Mouse (Mus musculus): ENCODE results near the gene Tcf7l2.

Gene Tcf7l2

DNA sequence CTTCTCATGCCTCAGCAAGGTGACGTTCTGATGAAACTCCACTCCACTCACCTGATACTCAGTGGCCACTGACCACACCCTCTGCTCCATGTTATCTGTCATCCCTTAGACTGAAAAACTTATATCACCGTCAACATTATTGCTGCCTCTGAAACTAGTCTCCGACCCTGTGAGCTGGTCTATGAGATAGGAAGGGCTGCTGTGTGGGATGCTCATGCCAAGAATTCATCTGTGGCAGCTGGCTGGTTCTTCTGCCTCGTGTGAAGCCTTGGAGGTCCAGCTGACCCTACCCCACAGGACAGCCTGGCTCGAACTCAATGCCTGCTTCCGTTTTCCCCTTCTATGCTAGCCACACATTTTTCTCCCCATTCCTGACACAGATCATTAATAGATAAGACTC lies 125.6 kb downstream of the Tcf7l2 start:
- no peak for DNase-seq

DNA sequence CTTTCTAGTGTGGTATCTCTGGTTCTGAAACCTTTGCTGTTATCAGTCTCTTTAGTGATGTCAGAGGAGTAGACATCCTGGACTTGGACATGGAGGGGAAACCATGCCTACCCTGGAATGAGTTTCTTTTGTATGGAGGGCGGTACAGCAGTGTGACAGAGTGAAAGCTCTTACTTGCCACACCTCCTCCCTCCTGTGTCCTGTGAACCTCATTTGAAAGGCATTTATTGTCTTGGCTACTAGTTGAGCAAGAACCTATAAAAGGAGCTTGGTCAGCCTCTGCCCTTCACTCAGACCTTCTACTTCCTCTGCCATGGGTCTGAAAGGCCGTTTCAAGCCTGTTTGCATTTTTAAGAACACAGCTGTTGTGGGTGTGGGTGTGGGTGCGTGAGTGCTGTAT lies 126.3 kb downstream of the Tcf7l2 start:
- DNase-seq = no peak

DNA sequence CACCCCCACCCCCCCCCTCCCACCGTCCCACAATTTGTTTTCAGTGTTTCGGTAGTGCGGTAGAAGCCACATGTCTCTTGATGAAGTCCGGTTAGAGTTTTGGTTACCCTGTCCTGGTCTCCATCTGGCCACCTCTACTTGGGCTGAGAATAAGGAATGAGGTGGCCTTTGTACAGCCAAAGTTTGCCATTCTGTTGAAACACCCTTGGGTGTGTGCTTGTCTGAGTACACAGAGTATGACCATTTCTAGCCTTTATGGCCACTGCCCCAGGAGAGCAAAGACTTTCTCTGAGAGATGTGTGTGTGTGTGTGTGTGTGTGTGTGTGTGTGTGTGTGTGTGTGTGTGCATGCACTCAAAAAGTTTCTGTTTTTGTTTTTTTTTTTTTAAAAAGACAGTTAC lies 127.0 kb downstream of the Tcf7l2 start:
- DNase-seq = no peak

DNA sequence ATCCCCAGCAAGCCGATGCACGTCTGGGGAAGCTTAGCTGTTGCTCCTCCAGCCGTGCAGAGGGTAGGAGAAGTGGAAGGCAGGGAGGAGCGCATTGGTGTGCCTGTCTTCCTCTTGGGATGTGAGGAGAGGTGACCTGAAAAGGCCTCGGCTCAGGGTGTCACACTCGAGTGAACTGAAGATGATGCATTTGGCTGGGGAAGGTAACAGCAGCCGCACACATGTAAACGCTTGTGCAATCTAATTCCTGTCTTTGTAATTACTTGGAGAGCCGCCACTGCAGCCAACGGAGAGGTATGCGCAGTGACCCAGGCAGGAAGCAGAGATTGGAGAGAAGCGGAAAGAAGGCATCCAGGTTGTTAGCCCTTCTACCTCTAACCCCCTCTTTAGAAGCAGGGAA lies 129.2 kb downstream of the Tcf7l2 start:
- DNase-seq = no peak

DNA sequence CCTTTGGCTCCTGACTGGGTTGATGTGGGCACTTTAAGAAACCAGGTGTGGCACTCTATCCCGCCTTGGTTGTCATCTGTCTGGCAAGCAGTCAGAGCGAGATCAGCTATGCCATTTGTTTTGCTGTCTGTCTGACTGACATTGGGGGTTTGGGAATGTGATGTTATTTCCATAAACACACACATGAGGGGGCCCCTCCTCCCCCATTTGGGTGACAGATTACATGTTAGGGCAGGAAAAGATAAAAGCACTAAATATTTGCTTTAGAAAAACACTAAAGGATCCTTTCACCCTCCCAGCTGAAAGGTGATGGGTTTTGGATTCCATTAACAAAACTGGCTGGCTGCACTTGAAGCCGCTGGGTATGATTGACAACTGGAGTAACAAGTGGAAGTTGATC lies 129.9 kb downstream of the Tcf7l2 start:
- DNase-seq = no peak

DNA sequence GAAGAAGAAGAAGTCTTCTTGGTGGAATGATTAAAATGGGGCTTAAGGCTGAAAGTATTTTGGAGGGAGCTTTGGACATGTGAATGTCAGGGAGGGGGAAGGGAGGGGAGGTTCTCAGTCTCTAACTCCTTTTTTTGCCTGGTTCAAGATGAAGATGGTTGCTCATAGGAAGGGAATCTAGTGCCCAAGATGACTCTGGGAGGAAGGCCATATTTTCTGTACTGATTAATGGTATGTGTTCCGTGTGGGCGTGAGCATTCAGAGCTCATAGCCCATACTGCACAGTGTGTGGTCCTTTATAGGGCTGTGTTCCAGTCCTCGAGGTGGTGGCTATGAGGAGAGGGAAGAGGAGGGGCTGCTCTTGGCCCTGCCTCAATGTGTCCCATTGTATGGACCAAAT lies 131.6 kb downstream of the Tcf7l2 start:
- DNase-seq = no peak

DNA sequence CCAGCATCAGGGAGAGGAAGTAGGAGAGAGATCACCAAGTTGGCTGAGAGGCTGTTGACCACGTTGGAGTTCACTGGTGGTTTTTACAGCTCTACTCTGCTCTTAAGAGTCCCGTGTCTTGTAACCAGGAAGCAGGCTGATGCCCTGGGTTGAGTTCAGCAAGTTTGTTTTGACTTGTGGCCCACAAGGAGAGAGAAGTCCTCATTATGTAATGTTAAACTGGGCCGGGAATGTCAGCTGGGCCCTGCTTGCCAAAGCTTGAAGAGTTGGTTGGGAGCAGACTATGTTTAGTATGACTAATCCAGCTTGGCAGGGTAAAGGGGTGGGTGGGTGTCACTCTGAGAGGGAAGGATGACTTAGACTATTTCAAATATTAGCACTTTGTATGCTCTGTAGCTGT lies 134.9 kb downstream of the Tcf7l2 start:
- DNase-seq = no peak

DNA sequence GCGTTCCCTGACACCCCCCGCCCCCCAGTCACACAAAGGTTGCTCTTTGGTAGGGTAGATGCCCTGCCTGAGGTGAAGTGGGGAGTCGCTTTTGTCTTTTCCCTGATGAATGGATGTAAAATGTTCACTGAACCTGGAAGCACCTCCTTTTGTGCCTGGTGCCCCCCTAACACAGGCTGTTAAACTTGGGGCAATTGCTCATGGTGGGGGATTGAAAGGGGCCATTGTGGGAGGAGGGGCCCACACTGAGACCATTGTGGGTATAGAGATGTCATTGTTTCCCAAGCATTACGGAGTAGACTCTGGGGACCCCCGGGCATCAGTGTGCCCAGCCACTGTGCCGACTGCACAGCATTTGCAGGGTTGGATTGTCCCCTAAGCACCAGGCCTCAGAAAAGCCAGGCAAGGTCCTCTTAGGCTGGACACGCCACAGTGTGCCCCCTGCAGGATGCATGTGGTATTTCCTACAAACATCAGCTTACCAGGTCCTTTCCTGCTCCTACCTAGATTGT lies 135.8 kb downstream of the Tcf7l2 start:
- peak; percentile 5 to 13 for DNase-seq

DNA sequence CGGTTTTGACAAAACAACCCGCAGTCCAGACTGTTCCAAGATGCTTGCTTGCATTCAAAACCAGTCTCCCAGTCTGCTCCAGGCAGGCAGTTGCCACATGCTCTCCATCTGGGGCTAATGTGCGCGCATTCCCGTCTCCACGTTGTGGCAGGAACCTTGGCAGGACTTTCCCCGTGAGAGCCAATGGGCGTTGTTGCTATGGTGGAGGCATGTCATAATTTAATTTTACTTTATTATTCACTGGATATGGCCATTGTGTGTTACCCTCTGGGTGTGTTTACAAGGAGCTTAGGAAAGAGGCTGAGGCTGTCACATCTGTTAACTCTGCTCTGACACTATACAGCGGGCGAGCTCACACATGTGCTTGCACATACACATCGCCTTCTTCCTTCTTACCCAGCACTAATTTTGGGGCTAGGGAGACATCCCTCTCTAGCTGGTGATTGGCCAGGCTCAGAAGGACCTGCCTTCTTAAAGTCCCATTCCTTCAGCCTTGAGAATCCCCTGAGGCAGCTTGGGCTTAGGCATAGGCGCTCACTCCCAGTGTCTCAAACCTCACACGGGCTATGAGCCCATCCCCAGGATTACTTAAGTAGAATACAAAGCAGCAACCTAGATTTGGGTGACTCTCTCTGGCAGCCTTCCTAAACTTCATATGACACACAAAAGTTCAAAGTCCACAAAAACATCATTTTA lies 139.2 kb downstream of the Tcf7l2 start:
- DNase-seq = no peak

DNA sequence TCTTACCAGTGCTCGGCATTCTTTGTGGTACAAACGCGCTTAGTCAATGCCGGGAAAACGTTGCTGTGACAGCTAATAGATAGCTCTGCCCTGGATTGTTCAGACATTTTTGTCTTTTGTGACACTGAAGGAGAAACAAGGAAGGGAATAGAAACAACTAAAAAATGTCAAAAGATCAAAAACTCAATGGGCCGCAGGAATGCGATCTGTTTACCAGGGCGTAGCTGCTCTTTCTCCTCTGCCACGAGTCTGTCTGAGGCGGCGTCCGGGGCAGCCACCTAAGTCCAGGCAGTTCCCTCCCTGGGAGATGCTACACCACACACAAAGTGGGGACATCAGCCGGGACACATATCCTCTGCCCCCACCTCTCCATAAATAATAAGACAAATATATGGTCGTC lies 144.9 kb downstream of the Tcf7l2 start:
- no peak for DNase-seq

DNA sequence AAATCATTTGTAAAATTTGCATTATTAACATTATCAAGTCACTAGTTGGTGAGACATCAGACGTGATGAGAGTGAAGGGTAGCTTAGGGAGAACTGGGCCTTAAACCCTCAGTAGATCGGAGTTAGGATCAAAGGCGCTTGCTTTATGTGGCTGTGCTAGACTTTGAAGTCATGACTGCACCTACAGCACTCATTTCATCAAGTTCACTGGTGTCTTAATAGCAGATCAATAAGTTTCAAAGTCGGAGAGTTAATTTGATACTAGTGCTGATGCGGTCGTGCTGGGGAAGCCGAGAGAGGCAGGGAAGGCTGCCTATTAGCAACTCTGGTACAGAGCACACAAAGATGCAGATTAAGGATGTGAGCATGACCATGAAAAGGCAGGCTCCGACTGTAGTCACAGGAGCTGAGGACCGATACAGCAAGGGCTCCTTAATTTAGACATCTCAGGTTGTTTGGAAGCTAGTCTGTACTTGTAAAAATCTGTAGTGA lies 150.1 kb downstream of the Tcf7l2 start:
- no peak for DNase-seq

DNA sequence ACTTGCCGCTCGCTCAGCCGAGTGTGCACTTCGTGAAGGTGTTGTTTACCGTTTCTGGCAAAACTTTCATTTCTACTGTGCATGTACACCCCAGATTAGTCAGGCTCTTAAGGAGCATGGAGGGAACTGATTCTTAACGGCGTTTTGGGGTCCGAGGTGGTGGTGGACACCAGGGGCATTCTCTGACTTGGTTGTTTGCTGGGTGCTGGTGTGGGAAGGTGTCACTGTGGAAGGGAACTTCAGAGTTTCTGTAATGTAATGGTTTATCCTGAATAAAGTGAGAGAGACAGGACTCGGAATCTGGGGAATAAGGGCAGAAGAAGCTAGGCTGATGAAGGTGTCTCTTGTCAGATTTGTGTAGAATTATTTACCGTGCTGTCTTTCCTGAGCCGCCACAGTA lies 151.9 kb downstream of the Tcf7l2 start:
- no peak for DNase-seq

DNA sequence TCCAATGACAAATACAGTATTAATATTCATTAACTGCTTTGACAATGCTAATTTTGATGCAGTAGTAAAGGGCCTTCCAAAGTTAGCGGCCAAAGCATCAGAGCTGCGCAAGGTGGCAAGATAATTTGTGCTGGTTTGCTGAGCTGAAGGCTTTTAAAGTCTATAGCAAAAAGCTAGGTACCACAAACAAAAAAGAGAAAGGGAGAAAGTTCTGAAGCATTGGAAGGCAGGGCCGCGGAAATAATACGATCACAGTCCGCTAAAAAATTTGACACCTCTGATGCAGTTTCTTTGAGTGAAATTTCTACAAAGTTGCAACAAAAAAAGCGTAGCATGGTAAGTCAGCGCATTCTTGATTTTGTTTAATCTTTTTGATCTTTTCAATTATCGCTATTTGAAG lies 152.8 kb downstream of the Tcf7l2 start:
- DNase-seq = no peak

DNA sequence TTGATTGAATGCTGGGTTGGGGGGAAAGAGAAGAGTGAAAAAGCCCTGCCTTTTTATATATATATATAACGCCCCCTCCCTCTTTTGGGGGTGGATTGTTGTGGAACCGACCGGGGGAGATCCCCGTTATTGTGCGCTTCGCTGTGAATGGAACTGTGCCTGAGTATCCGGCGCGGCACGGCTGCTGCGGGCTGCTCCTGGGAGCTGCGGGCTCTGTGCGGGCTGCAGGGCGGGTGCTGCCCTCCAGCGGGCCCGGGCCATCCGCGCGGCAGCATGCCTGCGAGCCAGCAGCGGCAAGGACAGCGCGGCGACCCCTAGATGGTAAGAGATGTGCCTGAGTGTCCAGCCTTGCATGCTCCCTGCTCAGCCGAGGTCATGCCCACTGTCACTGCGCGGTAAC lies 153.7 kb downstream of the Tcf7l2 start:
- DNase-seq = no peak

DNA sequence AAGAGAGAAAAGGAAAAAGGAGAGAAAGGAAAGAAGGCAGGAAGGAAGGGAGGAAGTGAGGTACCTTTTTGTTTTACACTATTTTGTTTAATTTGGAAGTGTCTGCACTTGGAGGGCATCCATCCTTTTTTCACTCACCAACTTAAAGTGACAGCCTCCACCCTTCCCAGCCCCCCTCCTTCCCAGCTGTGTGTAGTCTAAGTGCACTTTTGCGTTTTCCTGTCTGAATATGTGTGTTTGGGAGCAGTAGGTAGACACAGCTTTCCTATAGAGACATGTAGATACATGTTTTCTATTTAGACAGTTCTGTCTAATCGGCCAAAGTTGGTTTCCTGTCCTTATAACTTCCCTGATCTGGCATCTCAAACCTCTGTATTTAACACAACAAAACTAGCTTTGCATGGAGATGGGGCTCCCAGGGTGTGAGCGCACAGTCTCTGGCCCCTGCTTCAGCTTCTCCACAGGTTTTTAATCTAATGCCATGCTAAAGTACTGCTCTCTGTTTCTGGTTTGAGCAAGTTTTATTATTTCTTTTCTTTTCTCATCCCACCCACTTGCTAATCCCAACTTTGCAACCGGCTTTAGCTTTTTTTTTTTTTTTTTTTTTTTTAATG lies 154.3 kb downstream of the Tcf7l2 start:
- DNase-seq = no peak

DNA sequence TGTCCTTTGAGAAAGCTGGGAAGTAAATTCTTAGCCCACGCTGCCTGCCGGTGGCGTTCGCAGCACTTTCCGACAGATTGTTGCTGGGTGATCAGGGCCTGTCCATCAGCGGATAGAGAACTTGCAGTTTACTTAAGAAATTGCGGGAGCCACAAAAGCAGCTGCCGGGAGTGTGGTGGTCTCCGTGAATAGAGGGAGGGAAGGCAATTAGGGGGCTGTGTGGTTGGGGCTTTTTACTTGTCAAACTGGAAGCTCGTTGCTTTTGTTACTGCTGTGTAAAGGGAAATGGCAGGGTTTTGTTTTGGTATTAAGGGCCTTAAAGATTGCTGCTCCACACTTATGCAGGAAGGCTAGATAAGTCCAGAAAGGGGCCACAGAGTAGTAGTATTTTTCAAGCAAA lies 155.0 kb downstream of the Tcf7l2 start:
- DNase-seq = no peak

DNA sequence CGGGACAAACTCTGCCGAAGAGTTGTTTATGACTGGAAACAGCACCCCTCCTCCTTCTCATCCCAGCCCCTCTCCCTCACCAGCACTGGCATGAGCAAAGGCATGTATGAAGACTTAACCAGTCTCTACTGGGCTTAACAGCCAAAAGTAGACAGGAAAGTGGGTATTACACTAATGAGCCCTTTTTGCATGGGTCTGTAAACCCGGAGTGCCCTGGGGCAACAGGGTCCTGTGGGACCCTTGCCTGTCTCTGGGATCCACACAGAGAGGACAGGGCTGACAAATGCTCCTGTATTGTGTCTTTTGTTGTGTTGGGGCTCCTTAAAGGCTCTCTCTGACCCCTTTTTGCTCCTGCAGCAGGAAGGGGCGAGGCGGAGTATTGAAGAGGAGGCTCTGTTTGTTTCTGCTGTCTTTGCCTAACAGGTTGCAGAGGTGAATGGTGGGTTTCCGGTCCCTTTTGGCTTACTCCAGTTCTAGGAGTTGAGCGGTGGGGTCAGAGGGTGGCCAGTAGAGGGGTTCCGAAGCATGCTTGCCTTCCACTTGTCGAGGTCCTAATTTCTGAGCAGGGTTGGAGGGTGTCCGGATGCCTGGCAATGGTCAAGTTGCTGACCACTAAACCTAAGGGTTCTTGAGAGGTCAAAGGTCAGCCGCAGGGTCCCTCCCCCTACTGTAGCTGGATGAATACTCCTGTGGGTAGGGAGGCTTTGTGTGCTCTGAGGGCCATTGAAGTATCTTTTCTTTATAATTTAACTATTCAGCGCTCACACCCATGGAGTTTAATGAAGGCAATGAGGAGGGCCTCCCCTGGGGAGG lies 161.2 kb downstream of the Tcf7l2 start:
- DNase-seq = no peak

DNA sequence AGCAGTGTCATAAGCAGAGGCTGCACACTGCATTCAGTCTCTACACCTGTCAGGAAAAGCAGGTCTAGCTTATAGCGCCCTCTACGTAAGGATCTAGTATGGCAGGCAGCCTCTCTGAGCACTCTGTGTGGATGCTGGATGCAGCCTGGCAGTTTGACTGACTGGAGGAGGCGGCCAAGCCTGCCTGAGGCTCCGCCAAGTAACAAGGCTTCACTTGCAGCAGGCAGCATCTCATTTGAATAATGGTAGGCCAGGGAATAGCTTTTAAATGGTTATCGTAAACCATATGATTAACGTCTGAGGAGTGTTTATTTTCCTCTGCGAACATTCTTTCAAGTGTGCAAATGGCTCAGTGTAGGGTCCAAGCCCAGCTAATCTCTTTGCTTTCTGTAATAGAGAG lies 167.4 kb downstream of the Tcf7l2 start:
- no peak for DNase-seq

DNA sequence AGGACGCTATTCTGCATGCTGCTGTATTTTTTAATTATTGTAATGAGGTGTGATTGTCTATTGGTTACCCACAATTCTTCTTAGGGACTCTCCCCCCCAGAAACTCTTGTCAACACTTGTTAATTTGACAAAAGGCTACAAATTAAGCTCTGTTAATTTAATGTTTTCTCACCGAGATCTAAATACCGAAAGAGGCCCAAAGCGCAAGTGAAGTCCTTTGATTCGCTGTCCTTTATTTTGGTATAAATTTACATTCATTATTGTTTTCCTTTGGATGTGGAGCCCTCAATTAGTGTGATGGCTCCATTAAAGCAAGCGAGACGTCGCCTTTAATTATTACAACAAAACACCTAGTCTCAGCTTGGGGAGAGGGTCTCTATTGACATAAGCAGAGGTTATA lies 170.3 kb downstream of the Tcf7l2 start:
- DNase-seq = no peak

DNA sequence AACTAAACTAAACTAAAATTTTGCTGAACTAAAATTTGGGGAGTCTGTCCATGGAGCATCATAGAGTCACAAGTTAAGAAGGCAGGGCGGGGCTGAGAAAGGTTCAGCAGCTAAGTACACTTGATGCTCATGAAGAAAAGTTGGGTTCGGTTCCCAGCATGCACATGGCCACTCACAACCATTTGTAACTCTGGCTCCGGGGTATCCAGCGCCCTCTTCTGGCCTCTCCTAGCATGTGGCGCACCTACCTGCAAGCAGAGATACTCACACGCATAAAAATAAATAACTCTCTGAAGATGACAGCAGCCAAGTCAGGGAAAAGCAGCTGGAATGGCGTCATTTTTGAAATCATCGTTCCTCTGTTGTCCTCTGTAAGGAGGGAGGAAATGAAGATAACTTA lies 171.2 kb downstream of the Tcf7l2 start:
- DNase-seq = no peak

DNA sequence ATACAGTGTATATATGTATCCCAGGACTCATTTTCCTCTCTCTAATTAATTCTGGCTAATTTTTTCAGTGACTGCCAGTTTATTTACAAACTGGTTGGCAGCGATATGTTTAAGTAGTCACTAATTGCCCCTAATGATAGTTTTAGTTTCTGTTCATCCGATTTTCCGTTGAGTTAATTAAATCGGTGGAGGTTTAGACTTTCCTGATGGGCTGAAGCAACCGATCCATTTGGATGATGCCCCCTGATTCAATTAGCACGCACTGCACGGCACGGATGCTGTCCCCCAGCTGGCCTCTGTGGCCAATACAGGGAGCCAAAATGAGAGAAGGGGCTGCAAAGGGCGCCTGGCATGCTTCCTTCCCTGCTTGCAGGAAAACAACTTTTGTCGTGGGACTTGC lies 172.0 kb downstream of the Tcf7l2 start:
- no peak for DNase-seq

DNA sequence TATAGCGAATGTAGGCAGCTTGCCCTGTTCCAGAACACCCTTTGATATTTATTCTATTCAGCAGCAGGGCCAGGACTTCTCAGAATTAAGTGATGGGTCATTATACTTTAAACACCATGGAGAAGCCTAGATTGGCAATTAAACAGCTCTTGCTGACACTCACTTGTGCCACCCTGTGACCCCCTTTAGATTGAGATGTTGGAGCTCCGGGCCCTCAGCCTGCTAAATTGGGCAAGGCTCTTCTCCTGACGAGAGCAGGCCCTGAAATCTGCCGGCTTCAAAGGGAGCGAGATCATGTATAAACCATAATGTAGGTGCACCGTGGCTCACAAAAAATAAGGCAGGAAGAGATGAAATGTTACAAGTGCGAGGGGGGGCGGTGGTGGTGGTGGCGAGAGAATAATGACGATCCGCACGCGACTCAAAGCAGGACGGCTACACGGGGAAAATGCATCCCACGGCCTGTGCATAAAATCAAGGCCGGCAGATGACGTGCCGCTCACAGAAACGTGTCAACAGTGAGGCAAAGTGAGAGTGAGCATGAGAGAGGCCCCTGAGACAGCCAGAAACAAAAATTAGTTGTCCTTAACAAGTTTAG lies 173.1 kb downstream of the Tcf7l2 start:
- no peak for DNase-seq

DNA sequence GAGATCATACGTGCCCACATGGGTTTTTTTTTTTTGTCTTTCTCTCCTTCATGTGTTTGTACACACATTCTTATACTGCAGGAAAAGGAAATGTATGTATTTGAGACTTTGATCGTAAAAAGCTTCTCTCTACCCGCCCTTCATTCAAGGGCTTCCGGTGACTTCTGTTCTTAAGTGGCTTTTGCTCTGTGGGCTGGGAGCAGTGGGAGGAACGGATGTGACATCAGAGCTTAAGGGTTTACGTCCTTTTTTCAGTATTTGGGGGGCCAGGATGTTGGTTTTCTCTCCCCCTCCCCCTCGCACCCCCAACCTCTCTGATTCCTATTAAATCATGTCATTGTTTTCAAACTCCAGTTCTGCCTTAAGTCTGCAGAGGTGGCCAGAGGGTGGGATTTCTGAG lies 173.9 kb downstream of the Tcf7l2 start:
- DNase-seq = peak; percentile 21 to 56

Measured in thymus, adult 18-20 months (tissue).